Mouse (Mus musculus) ES-E14 (cell line): ENCODE data around the gene Gm527. TPM values are rescaled to one million over a fixed set of nuclear protein-coding genes. Genes with fewer than 3 reads are reported as not detected.

Experiments used
- DNase-seq: peaks from one replicate; pipeline ENCODE4 v3.0.0-alpha.2; 2013; ENCODE audit warnings: low read depth, low spot score
- H3K27ac ChIP-seq: 2 replicates; pipeline ENCODE4 v1.5.1; 2012; ENCODE audit warnings: low read depth, mild to moderate bottlenecking, low read length, moderate library complexity, mixed read lengths; ENCODE audit not compliant: poor library complexity, insufficient read depth, severe bottlenecking
- H3K36me3 ChIP-seq: 2 replicates; pipeline ENCODE4 v1.6.1; 2012; ENCODE audit warnings: mild to moderate bottlenecking, low read length, moderate library complexity, mixed read lengths; ENCODE audit not compliant: control insufficient read depth, poor library complexity, insufficient read depth, severe bottlenecking
- H3K4me1 ChIP-seq, 2 experiments: fragments of 150-350 bp in 1 of 2; sonication (generic) in 1 of 2; 2 replicates each; pipeline ENCODE4 v1.6.1; 2012; ENCODE audit warnings: low read length in 2 of 2, mild to moderate bottlenecking in 1 of 2, mixed read lengths in 1 of 2; ENCODE audit not compliant: control insufficient read depth in 2 of 2, insufficient read depth in 2 of 2, poor library complexity in 1 of 2
- H3K4me3 ChIP-seq, 2 experiments: fragments of 150-350 bp in 1 of 2; sonication (generic) in 1 of 2; 2 replicates each; pipeline ENCODE4 v1.5.1; 2012; ENCODE audit warnings: low read length in 2 of 2, low read depth in 1 of 2, mild to moderate bottlenecking in 1 of 2, mixed read lengths in 1 of 2; ENCODE audit not compliant: insufficient read depth in 1 of 2, poor library complexity in 1 of 2, severe bottlenecking in 1 of 2
- H3K9ac ChIP-seq: 2 replicates; pipeline ENCODE4 v1.6.1; 2012; ENCODE audit warnings: low read depth, mild to moderate bottlenecking, low read length, mixed read lengths; ENCODE audit not compliant: poor library complexity, insufficient read depth, severe bottlenecking
- H3K9me3 ChIP-seq: fragments of 150-350 bp; sonication (generic); 2 replicates; pipeline ENCODE4 v1.6.1; 2012; ENCODE audit warnings: low read depth, mild to moderate bottlenecking, low read length; ENCODE audit not compliant: control insufficient read depth, insufficient read depth
- CHD2 ChIP-seq: IDR thresholded peaks from 2 replicates; pipeline ENCODE4 v1.6.1; 2014; ENCODE audit warnings: mild to moderate bottlenecking, low read depth, low read length, inconsistent platforms
- HCFC1 ChIP-seq: IDR thresholded peaks from 2 replicates; pipeline ENCODE4 v1.6.1; 2012; ENCODE audit warnings: low read length, inconsistent platforms, borderline replicate concordance; ENCODE audit not compliant: insufficient read depth
- MAFK ChIP-seq: IDR thresholded peaks from 2 replicates; pipeline ENCODE4 v1.6.1; 2014; ENCODE audit warnings: mild to moderate bottlenecking, low read depth, low read length, inconsistent platforms; ENCODE audit not compliant: insufficient read depth
- ZC3H11A ChIP-seq: IDR thresholded peaks from 2 replicates; pipeline ENCODE4 v1.6.1; 2012; ENCODE audit warnings: low read depth, mild to moderate bottlenecking, inconsistent platforms, low read length, borderline replicate concordance
- ZNF384 ChIP-seq: IDR thresholded peaks from 2 replicates; pipeline ENCODE4 v1.6.1; 2012; ENCODE audit warnings: low read depth, low read length, inconsistent platforms
- in situ Hi-C, 2 experiments: fragments of 600-800 bp; cut with MboI; formaldehyde crosslinking; loops; one replicate each; pipeline ENCODE4 v1.15.1; 2025; ENCODE audit warnings: low sequenced_read_pairs in 2 of 2, inconsistent platforms in 1 of 2; ENCODE audit not compliant: unreplicated experiment in 2 of 2
- total RNA-seq: library from RNA; depleted of rRNA; stranded (reverse); fragments of 300-350 nt; gene quantifications from 2 replicates; pipeline ENCODE4 v1.2.3, GENCODE M21; 2012

The Gm527 gene
- total RNA-seq, 1 experiment: 5.9 TPM

DNA sequence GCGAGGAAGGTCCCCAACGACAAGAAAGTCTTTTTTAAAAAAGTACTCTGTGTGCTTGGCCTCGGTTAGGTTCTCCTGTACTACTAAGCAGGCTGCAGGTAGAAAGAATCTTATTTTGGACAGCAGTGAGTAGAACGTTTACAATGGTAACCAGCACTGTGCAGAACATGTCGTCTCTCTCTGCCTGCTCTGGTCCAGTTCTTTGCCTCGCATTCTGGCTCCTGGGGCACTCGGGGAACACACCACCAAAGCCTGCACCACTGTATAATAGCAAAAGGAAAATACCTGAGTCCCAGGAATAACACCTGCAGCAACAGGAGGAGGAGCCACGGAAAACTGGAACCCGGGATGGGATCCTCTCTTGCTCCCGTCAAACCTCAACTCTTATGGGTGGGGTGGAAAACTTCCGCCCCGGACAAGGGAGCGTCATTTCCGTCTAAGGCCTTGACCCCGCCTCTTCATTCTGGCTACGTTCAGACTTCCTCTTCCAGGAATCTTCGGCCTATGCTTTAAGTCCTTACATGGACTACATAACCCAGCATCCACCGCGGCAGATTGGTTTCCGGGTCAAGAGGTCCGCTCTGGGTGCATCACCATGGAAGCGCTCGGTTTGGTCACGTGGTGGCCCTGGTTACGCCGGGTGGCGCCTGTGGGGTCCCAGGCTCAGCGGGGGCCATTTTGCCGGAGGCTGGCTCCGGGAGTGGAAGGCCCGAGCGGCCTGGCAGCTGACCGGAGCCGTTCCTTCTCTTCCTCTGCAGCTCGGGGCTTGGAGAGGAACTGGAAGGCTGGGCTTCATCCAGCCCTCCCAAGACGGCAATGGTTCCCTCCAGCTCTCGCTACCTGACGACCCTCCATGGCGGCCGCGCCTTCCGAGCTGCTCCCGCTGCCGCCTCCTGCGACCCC lies 47.7 kb downstream of the Gm527 start, which contains the start of the genes Klhl28 and Togaram1:
Gene Klhl28, minus strand, starts transcription at position 411 of the 903 bp plus-strand sequence.
Gene Togaram1, plus strand, starts transcription at position 681 of the 903 bp plus-strand sequence.
- H3K36me3 ChIP-seq: peaks cover 5% of the 10 kb centered on the region; the same call in 1 of the 2 replicates
- H3K9ac ChIP-seq: peak within 1 kb of the TSS; percentile 89
- TF ChIP-seq HCFC1: peak; percentile 97
- TF ChIP-seq MAFK: no peak
- TF ChIP-seq CHD2: peak; percentile 72; the same call in 1 of the 2 replicates
- TF ChIP-seq ZC3H11A: no peak
- TF ChIP-seq ZNF384: no peak
- peak within 1 kb of the TSS; percentile 76; the same call in 1 of the 2 replicates for H3K27ac ChIP-seq
- peak within 1 kb of the TSS; percentile 82 to 90 for H3K4me3 ChIP-seq
- peaks cover 0 to 2% of the 10 kb centered on the region in 2 experiments; a peak in 1 of 4 replicates for H3K4me1 ChIP-seq
- DNase-seq: peak; percentile 99
- no peaks in the 10 kb centered on the region for H3K9me3 ChIP-seq
- in situ Hi-C loops: no loop called here

DNA sequence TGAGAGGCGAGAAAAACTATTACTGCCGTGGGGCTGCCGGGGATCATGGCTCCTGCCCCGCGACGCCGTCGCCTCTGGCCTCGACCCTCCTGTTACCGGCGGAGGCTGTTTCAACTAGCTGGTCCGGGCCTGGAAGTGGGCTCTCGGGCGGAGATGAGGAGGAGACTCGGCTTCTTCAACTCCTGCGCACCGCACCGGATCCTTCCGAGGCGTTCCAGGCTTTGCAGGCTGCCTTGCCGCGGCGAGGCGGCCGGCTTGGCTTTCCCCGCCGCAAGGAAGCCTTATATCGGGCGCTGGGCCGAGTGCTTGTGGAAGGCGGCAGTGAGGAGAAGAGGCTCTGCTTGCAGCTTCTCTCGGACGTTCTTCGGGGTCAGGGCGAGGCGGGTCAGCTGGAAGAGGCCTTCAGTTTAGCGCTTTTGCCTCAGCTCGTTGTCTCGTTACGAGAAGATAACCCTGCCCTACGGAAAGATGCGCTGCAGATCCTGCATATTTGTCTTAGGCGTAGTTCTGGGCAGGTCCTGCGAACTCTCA lies 48.5 kb downstream of the Gm527 start:
- H3K9ac ChIP-seq: peak overlapping the region; percentile 89
- peaks cover 0 to 2% of the 10 kb centered on the region in 2 experiments; a peak in 1 of 4 replicates for H3K4me1 ChIP-seq
- in situ Hi-C loops: no loop called here
- DNase-seq: peak; percentile 13
- TF ChIP-seq CHD2 (no peak), ZC3H11A (no peak), HCFC1 (no peak; the same call in 1 of the 2 replicates)
- peak overlapping the region; percentile 76; the same call in 1 of the 2 replicates for H3K27ac ChIP-seq
- H3K36me3 ChIP-seq: peaks cover 5% of the 10 kb centered on the region; the same call in 1 of the 2 replicates
- peak overlapping the region; percentile 70 to 90 for H3K4me3 ChIP-seq
- H3K9me3 ChIP-seq: no peaks in the 10 kb centered on the region

DNA sequence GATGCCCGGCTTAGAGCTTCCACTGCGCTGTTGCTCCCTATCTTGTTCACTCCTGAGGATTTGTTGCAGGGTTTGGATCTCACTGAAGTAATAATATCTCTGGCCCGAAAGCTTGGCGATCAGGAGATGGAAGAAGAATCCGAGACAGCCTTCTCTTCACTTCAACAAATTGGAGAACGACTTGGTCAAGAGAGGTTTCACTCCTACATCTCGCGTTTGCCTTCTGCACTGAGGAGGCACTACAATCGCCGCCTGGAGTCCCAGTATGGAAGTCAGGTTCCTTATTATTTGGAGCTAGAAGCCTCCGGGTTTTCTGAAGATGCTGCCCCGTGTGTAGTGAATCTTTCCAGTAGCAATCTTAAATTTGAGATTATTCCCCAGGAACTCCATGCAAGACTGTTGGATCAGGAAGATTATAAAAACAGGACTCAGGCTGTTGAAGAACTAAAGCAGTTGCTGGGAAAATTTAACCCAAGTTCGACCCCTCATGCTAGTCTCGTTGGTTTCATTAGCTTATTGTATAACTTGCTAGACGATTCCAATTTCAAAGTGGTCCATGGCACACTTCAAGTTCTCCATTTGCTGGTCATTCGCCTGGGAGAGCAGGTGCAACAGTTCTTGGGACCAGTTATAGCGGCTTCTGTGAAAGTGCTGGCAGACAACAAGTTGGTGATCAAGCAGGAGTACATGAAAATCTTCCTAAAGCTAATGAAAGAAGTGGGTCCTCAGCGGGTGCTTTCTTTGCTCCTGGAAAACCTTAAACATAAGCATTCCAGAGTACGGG lies 49.1 kb downstream of the Gm527 start:
- no peak for DNase-seq
- no peak; the same call in 1 of the 2 replicates for TF ChIP-seq HCFC1
- TF ChIP-seq ZC3H11A: no peak
- TF ChIP-seq CHD2: no peak
- no peak for TF ChIP-seq MAFK
- TF ChIP-seq ZNF384: no peak
- Histone ChIP-seq H3K36me3 (peaks cover 5% of the 10 kb centered on the region; the same call in 1 of the 2 replicates), H3K4me1 (peaks cover 0 to 2% of the 10 kb centered on the region in 2 experiments; a peak in 1 of 4 replicates), H3K4me3 (peak overlapping the region; percentile 70 to 90), H3K9me3 (no peaks in the 10 kb centered on the region), H3K27ac (no peak overlapping the region), H3K9ac (no peak overlapping the region)
- in situ Hi-C loops: no loop called here

DNA sequence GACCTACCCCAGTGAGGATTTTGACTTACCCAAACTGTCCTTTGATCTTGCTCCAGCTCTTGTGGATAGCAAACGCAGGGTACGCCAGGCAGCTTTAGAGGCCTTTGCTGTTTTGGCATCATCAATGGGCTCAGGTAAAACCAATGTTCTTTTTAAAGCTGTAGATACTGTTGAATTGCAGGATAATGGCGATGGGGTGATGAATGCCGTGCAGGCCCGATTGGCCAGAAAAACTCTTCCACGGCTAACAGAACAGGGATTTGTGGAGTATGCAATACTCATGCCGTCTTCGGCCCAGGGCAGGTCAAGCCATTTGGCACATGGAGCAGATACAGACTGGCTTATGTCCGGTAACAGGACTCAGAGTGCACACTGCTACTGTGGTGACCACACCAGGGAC lies 49.8 kb downstream of the Gm527 start:
- in situ Hi-C loops: no loop called here
- peaks cover 5% of the 10 kb centered on the region; the same call in 1 of the 2 replicates for H3K36me3 ChIP-seq
- no peak for DNase-seq
- H3K4me1 ChIP-seq: peaks cover 0 to 2% of the 10 kb centered on the region in 2 experiments; a peak in 1 of 4 replicates
- no peak for TF ChIP-seq MAFK
- TF ChIP-seq HCFC1: no peak
- TF ChIP-seq CHD2: no peak
- no peak for TF ChIP-seq ZC3H11A
- TF ChIP-seq ZNF384: no peak
- H3K9me3 ChIP-seq: no peaks in the 10 kb centered on the region
- no peak overlapping the region for H3K9ac ChIP-seq
- no peak overlapping the region for H3K27ac ChIP-seq
- peak overlapping the region in 1 of 2 experiments; percentile 46; a peak in 2 of 4 replicates for H3K4me3 ChIP-seq
